Mouse (Mus musculus): ENCODE measurements around the gene Mgll. TPM values are rescaled to one million over a fixed set of nuclear protein-coding genes. Genes with fewer than 3 reads are reported as not detected.

Gene Mgll
- polyA plus RNA-seq, 1 experiment = 0.40 TPM

GRCm38 (mm10) chr6:88833340-88834140 lies 109.3 kb downstream of the Mgll start:
- TF ChIP-seq GATA1 (IDR thresholded peaks at IDR 0.05; ENCODE audit: low read length) = peak; percentile 13

- no peak for TF ChIP-seq GATA1 (IDR thresholded peaks at IDR 0.05; ENCODE audit: low read length)
These were observed 110.8 kb downstream of the Mgll start for GRCm38 (mm10) chr6:88835047-88835446.

- no peak for TF ChIP-seq GATA1 (IDR thresholded peaks at IDR 0.05; ENCODE audit: low read length)
These were observed 112.1 kb downstream of the Mgll start for GRCm38 (mm10) chr6:88836178-88836819.

GRCm38 (mm10) chr6:88837999-88838398 lies 113.8 kb downstream of the Mgll start:
- TF ChIP-seq GATA1 (IDR thresholded peaks at IDR 0.05; ENCODE audit: low read length) = no peak

- no peak for TF ChIP-seq GATA1 (IDR thresholded peaks at IDR 0.05; ENCODE audit: low read length)
These were observed 114.4 kb downstream of the Mgll start for GRCm38 (mm10) chr6:88838613-88839012.

GRCm38 (mm10) chr6:88839135-88839970 lies 115.1 kb downstream of the Mgll start:
- TF ChIP-seq GATA1 (IDR thresholded peaks at IDR 0.05; ENCODE audit: low read length) = no peak

GRCm38 (mm10) chr6:88840211-88840610 lies 116.0 kb downstream of the Mgll start:
- no peak for TF ChIP-seq GATA1 (IDR thresholded peaks at IDR 0.05; ENCODE audit: low read length)

GRCm38 (mm10) chr6:88840791-88841513 lies 116.7 kb downstream of the Mgll start:
- no peak for TF ChIP-seq GATA1 (IDR thresholded peaks at IDR 0.05; ENCODE audit: low read length)

- no peak for TF ChIP-seq GATA1 (IDR thresholded peaks at IDR 0.05; ENCODE audit: low read length)
These were observed 117.2 kb downstream of the Mgll start for GRCm38 (mm10) chr6:88841514-88841780.

- no peak for TF ChIP-seq GATA1 (IDR thresholded peaks at IDR 0.05; ENCODE audit: low read length)
These were observed 117.8 kb downstream of the Mgll start, which contains the start of gene Abtb1 for GRCm38 (mm10) chr6:88841781-88842689. Abtb1 (minus strand) TSS chr6:88841984.

GRCm38 (mm10) chr6:88842731-88843151 lies 118.5 kb downstream of the Mgll start:
- TF ChIP-seq GATA1 (IDR thresholded peaks at IDR 0.05; ENCODE audit: low read length) = no peak

- no peak for TF ChIP-seq GATA1 (IDR thresholded peaks at IDR 0.05; ENCODE audit: low read length)
These were observed 119.0 kb downstream of the Mgll start for GRCm38 (mm10) chr6:88843241-88843640.

GRCm38 (mm10) chr6:88843781-88844725 lies 119.8 kb downstream of the Mgll start:
- no peak for TF ChIP-seq GATA1 (IDR thresholded peaks at IDR 0.05; ENCODE audit: low read length)

Measured in G1E-ER4 (cell line).